Mouse (Mus musculus) embryonic facial prominence, embryonic 11.5 days (tissue): ENCODE results near the gene Igf2. TPM values are rescaled to one million over a fixed set of nuclear protein-coding genes. Genes with fewer than 3 reads are reported as not detected.
A peak's percentile ranks its signal among the peaks of the same experiment; 100 is the strongest.

Source experiments
- ATAC-seq: fragments of 200-750 bp; cut with Nextera tagmentation; replicated peaks from 2 replicates; pipeline ENCODE4 v1.8.0; 2017; ENCODE audit warnings: low read depth; ENCODE audit not compliant: insufficient number of reproducible peaks, low FRiP score, low TSS enrichment
- DNase-seq: peaks from one replicate; pipeline ENCODE4 v3.0.0-alpha.2; 2015; ENCODE audit warnings: low spot score
- H3K27ac ChIP-seq: fragments of 300-500 bp; sonication (generic); replicated peaks from 2 replicates; pipeline ENCODE4 v1.5.1; 2014; ENCODE audit warnings: mild to moderate bottlenecking, low read depth, low read length, control low read depth
- H3K27me3 ChIP-seq: fragments of 300-500 bp; sonication (generic); 2 replicates; pipeline ENCODE4 v1.6.1; 2014; ENCODE audit warnings: mild to moderate bottlenecking, low read length, moderate library complexity, mixed read lengths; ENCODE audit not compliant: control insufficient read depth, insufficient read depth
- H3K36me3 ChIP-seq: fragments of 300-500 bp; sonication (generic); replicated peaks from 2 replicates; pipeline ENCODE4 v1.6.1; 2014; ENCODE audit warnings: low read depth, mild to moderate bottlenecking, low read length, moderate library complexity, mixed read lengths; ENCODE audit not compliant: control insufficient read depth, insufficient read depth
- H3K4me1 ChIP-seq: fragments of 300-500 bp; sonication (generic); 2 replicates; pipeline ENCODE4 v1.6.1; 2014; ENCODE audit warnings: low read length, mixed read lengths; ENCODE audit not compliant: control insufficient read depth, insufficient read depth
- H3K4me2 ChIP-seq: fragments of 300-500 bp; sonication (generic); 2 replicates; pipeline ENCODE4 v1.6.1; 2014; ENCODE audit warnings: low read depth, mild to moderate bottlenecking, control low read depth, low read length, moderate library complexity
- H3K4me3 ChIP-seq: fragments of 300-500 bp; sonication (generic); 2 replicates; pipeline ENCODE4 v1.5.1; 2014; ENCODE audit warnings: low read depth, low read length, control low read depth
- H3K9ac ChIP-seq: fragments of 300-500 bp; sonication (generic); replicated peaks from 2 replicates; pipeline ENCODE4 v1.6.1; 2014; ENCODE audit warnings: mild to moderate bottlenecking, control low read depth, low read length
- H3K9me3 ChIP-seq: fragments of 300-500 bp; sonication (generic); replicated peaks from 2 replicates; pipeline ENCODE4 v1.6.1; 2016; ENCODE audit warnings: mild to moderate bottlenecking, low read length, inconsistent platforms, mixed read lengths; ENCODE audit not compliant: control insufficient read depth
- WGBS: fragments of 180-500 bp; shearing (Covaris S2); extraction: QIAGEN DNeasy Blood & Tissue Kit; methylation state at CpG from one replicate; pipeline ENCODE4 v1.1.7; 2014; 5-methylcytosine and 5-hydroxymethylcytosine counted together
- microRNA counts: library from miRNA; unstranded; fragments of <30 nt; microRNA quantifications from one replicate; lab custom pipeline; 2016
- microRNA-seq: library from miRNA; unstranded; fragments of <30 nt; microRNA quantifications from one replicate; pipeline ENCODE4, GENCODE M21; 2016; ENCODE audit warnings: borderline number of aligned reads
- polyA plus RNA-seq: library from polyadenylated mRNA; unstranded; fragments of >200 nt; fragmentation: Nextera tagmentation; extraction: Ambion mirVana; gene quantifications from 2 replicates; pipeline ENCODE4 v1.2.1, GENCODE M21; 2014

The Igf2 gene
- polyA plus RNA-seq, 1 experiment from 2014 or later = 313 TPM

DNA sequence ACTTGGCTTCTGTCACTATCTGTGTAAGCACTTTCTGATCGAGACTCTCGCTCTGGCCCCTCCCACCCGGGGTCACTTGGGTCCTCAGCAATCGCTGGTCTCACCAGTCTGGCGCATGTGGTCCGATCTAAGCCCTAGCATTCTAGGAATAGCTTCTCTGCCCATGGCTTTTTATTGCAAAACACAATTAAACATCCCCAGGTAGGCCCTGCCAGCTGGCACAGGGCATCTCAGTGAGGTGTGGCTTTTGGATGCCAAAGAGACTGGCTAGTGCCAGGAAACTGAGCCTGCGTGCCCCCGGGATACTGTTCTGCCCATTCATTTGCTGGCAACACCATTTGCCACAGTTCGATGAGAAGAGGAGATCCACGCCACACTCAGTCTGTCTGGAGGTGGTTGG lies 35.9 kb downstream of the Igf2 start:
- Histone ChIP-seq H3K4me3 (no peak overlapping the region), H3K4me2 (no peak overlapping the region), H3K27me3 (no peaks in the 10 kb centered on the region), H3K36me3 (no peaks in the 10 kb centered on the region), H3K4me1 (no peaks in the 10 kb centered on the region), H3K9me3 (no peaks in the 10 kb centered on the region), H3K27ac (no peak overlapping the region), H3K9ac (no peak overlapping the region)
- WGBS = 82% methylated on average over 10 of the region's 10 CpGs
- DNase-seq = no peak
- no peak for ATAC-seq

GRCm38 (mm10) chr7:142629806-142630205 lies 36.8 kb downstream of the Igf2 start:
- H3K4me3 ChIP-seq = no peak overlapping the region
- no peak for DNase-seq
- H3K27me3 ChIP-seq = no peaks in the 10 kb centered on the region
- 88% methylated on average over 6 of the region's 6 CpGs for WGBS
- no peak overlapping the region for H3K9ac ChIP-seq
- no peaks in the 10 kb centered on the region for H3K36me3 ChIP-seq
- no peak overlapping the region for H3K27ac ChIP-seq
- no peaks in the 10 kb centered on the region for H3K4me1 ChIP-seq
- no peak for ATAC-seq
- no peak overlapping the region for H3K4me2 ChIP-seq
- H3K9me3 ChIP-seq = no peaks in the 10 kb centered on the region

DNA sequence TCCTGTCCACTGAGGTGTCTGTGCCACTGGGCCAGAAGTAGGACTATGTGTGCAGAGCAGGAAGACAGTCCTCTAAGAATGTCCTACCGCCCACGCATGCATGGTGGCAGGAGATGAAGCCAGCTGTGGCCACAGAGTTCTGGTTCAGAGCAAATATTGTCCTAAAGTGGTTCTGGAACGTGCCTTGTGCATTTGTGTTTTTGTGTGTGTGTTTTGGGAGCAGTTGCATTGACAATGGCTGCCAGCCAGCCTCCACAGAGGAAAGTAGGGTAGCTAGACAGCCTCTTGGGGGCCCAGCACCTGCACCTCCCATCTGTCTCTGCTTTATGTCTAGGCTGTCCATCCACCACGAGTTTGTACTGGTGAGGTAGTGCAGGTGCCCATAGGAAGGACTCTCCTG lies 44.4 kb downstream of the Igf2 start:
- Histone ChIP-seq H3K4me1 (no peaks in the 10 kb centered on the region), H3K27ac (no peak overlapping the region), H3K9me3 (no peaks in the 10 kb centered on the region), H3K4me3 (no peak overlapping the region), H3K9ac (no peak overlapping the region), H3K4me2 (no peak overlapping the region), H3K27me3 (no peaks in the 10 kb centered on the region), H3K36me3 (no peaks in the 10 kb centered on the region)
- WGBS = 76% methylated on average over 4 of the region's 4 CpGs
- no peak for DNase-seq
- ATAC-seq = no peak

DNA sequence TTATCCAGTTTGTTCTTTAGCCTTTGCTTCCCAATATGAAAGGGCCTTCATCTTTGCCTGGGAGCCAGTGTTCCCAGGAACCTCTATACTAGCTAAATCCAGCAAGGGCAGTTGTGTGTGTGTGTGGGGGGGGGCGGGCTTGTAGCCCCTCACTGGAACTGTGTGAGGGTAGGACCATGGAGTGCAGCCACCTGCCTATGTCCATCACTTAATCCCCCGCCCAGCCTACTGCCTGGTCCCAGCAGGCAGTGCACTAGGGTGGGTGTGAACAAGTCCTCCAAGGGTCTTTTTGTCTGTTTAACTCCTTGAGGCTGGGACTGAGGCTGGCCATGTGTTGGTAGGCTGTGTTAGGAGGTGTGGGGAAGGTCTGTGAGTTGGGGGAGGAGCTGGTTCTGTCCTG lies 53.5 kb downstream of the Igf2 start:
- Histone ChIP-seq H3K36me3 (no peaks in the 10 kb centered on the region), H3K4me1 (peaks cover 4% of the 10 kb centered on the region; the same call in 1 of the 2 replicates), H3K4me3 (no peak overlapping the region), H3K4me2 (no peak overlapping the region), H3K9ac (no peak overlapping the region), H3K27me3 (no peaks in the 10 kb centered on the region), H3K27ac (no peak overlapping the region), H3K9me3 (no peaks in the 10 kb centered on the region)
- no peak for DNase-seq
- WGBS = 70% methylated on average over 2 of the region's 2 CpGs
- ATAC-seq = no peak

GRCm38 (mm10) chr7:142610627-142611406 lies 55.8 kb downstream of the Igf2 start:
- peaks cover 4% of the 10 kb centered on the region; the same call in 1 of the 2 replicates for H3K4me1 ChIP-seq
- H3K9me3 ChIP-seq = no peaks in the 10 kb centered on the region
- H3K27me3 ChIP-seq = no peaks in the 10 kb centered on the region
- peak overlapping the region; percentile 41 for H3K9ac ChIP-seq
- peak; percentile 97 for ATAC-seq
- DNase-seq = peak; percentile 91
- no peak overlapping the region for H3K4me3 ChIP-seq
- WGBS = 0% methylated on average over 12 of the region's 12 CpGs
- peak overlapping the region; percentile 87 for H3K27ac ChIP-seq
- H3K36me3 ChIP-seq = no peaks in the 10 kb centered on the region
- H3K4me2 ChIP-seq = peak overlapping the region; percentile 16; the same call in 1 of the 2 replicates

DNA sequence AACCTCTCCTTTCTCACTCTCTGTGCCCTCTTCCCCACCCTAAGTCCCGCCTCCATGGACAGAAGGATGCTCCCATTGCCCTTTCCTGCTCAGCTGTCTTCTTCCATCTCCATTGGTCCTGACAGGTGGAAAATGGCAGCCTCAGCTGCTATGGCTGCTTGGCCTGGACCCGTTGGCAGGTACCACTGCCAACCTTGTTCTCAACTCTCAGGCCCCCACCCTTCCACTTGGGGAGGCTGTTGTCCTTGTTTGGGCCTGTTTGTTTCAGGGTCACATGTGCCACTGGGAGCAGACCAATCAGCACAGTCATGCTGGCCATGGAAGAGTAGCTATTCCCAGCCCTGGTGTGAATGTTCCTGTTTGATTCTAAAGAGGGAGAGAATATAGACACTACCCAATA lies 65.7 kb downstream of the Igf2 start:
- Histone ChIP-seq H3K27ac (no peak overlapping the region), H3K4me1 (peaks cover 2% of the 10 kb centered on the region; the same call in 1 of the 2 replicates), H3K27me3 (no peaks in the 10 kb centered on the region), H3K9ac (no peak overlapping the region), H3K4me3 (no peak overlapping the region), H3K9me3 (no peaks in the 10 kb centered on the region), H3K36me3 (no peaks in the 10 kb centered on the region), H3K4me2 (no peak overlapping the region)
- ATAC-seq (no peak), DNase-seq (no peak)
- WGBS = 90% methylated on average over 2 of the region's 2 CpGs

MicroRNA genes within 50 kb of the gene (microRNA counts, 519-probe panel; counts per million panel counts)
- microRNA mmu-miR-483 (lab: Ali Mortazavi, UCI) = 2,380 counts per million, percentile 21 among the panel's probes with 10 or more counts

Small RNA genes within 50 kb of the gene (microRNA-seq; reads per million reads assigned to microRNA genes)
- gene Mir483 = 3,824 reads per million, percentile 85 among the genes with 10 or more reads in this experiment

Other genes starting within 250 kb of the Igf2 start
- gene Syt8, start 232.0 kb downstream of the Igf2 start, polyA plus RNA-seq = 0.52 TPM in 1 of 2 replicates, not detected in the other
- 1.4 and 2.7 TPM in 2 replicates for gene Tnni2, start 225.0 kb downstream of the Igf2 start, polyA plus RNA-seq
- gene Lsp1, start 206.0 kb downstream of the Igf2 start, polyA plus RNA-seq = 23.3 and 23.7 TPM in 2 replicates
- 1.5 and 2.8 TPM in 2 replicates for gene Tnnt3, start 168.0 kb downstream of the Igf2 start, polyA plus RNA-seq
- 16.4 and 17.2 TPM in 2 replicates for gene Mrpl23, start 134.1 kb downstream of the Igf2 start, polyA plus RNA-seq
- gene Gm49394, start 3.1 kb upstream of the Igf2 start, polyA plus RNA-seq = 0.08 TPM in 1 of 2 replicates, not detected in the other
- gene Ins2, start 76.6 kb upstream of the Igf2 start, polyA plus RNA-seq = not detected in 2 replicates